Mouse (Mus musculus) layer of hippocampus, adult 18-20 months (tissue): ENCODE data around the gene Rad17. TPM values are rescaled to one million over a fixed set of nuclear protein-coding genes. Genes with fewer than 3 reads are reported as not detected.
A peak's percentile ranks its signal among the peaks of the same experiment; 100 is the strongest.

Source experiments
- DNase-seq, 2 experiments: peaks; one replicate each; pipeline ENCODE4 v3.0.0; 2022; ENCODE audit warnings: low spot score in 2 of 2
- total RNA-seq, 2 experiments: library from RNA; stranded (reverse); gene quantifications; 2 replicates each; pipeline ENCODE4 v1.2.3; 2021

The Rad17 gene
- total RNA-seq, 2 experiments from 2014 or later = 13.0 to 14.8 TPM

DNA sequence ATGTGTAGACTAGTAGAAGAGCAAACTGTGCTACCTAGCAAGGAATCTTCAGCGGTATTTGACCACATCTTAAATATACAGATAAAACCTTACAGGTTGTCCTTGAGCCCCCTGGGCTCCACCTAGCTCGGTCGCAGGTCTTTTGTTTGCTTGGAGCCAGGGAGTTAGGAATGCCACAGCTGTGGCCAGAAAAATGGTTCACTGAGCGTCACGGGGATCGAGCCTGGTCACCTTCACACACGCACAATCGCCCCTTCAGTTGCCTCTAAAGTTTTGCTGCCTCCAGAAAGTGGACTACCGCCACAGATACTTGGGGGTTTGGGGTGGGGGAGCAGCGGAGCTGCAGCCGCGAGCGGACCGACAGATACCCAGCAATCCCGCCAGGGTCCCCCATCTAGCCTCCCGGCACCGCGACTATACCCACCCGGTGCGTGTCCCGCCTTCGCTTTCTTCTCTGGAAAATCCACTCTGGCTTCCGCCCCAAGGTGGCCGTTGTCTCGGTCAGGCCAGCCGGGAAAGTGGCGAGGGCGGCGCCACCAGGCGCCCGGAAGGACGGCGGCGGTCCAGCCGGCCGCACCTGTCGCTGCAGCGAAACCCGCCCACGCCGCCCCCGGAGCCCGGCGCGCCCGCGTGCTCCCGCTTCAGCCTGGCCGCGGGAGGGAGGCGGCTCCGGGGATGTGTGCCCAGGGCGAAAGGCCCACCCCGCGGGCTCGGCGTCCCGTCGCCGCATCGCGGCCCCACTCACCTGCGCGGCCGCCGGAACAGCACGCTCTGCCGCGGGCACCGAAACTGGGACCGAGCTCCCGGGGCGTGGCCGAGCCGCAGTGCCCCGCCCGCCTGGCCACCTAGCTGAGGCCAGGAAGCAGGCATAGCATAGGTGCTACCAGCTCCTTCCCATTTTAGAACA, 34.4 kb downstream of the Rad17 start, which contains the start of gene Marveld2:
TSS of gene Marveld2 (minus strand) at position 791 of the 907 bp plus-strand sequence.
- DNase-seq = peak in 1 of 2 experiments; percentile 25

DNA sequence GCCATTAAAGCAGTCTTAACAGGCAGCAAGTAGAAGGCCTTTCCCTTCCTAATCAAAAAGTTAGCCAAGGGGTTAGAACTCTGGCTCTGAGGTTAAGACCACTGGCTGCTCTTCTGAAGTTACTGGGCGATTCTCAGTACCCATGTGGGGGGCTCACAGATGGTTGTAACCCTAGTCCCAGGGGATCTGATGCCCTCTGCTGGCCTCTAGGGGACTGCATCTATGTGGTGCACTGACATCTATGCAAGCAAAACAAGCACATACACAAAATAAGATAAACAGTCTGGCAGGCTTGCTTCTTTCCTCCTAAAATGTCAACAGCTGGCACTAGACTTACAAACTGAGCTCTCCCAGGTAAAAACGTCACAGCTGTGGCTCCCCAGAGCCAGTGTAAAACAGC, 37.9 kb downstream of the Rad17 start:
- no peak for DNase-seq

- DNase-seq = no peak
These were observed 38.6 kb downstream of the Rad17 start for GRCm38 (mm10) chr13:100612251-100612650.

- no peak for DNase-seq
These were observed 39.6 kb downstream of the Rad17 start for GRCm38 (mm10) chr13:100611266-100611665.

DNA sequence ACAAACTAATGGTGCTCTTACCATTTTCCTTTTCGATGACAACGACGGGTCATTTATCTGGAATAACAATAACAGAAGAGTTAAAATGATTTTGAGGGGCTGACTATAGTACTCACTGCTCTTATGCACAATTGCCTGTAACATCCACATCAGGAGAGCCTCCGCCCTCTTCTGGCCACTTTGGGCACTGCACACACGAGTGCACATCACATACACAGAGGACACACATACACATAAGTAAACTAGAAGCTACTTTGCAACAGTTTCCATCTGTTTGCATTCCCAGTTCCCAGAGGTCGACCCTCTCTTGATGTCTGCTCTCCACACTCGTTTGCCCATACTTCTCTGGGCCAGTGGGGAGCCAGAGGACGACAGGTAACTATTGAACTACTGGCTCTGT, 43.1 kb downstream of the Rad17 start:
- DNase-seq = no peak

- no peak for DNase-seq
These were observed 45.0 kb downstream of the Rad17 start for GRCm38 (mm10) chr13:100605845-100606244.

GRCm38 (mm10) chr13:100603738-100604095, 47.1 kb downstream of the Rad17 start:
- DNase-seq = no peak

DNA sequence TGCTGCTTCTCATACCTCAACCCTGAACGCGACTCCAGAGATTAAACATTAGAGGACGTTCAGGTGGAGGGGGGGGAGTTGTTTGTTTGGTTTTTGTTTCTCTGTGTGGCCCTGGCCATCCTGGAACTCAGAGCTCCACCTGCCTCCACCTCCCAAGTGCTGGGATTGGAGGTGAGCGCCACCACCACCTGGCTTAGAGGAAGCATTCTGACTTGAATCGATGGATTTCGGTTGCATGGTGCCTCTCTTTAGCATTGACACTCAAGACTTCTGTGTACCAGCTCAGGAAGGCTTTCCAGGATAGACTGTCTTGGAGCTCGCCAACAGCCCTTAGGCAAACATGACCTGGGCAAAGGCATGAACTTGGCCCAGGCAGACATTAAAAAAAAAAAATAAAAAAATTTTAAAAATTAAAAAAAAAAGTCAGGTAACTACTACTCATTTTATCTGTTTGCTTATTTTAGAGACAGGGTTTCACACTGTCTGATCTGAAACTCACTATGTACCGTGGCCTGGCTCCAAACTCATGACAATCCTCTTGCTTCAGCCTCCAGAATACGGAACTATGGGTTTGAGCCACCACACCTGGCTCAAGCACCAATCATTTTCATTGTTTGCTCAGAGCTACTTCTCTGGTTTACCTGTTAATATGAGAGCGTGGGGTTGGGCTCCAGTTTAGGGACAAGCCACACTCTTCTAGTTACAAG, 47.7 kb downstream of the Rad17 start:
- no peak for DNase-seq

DNA sequence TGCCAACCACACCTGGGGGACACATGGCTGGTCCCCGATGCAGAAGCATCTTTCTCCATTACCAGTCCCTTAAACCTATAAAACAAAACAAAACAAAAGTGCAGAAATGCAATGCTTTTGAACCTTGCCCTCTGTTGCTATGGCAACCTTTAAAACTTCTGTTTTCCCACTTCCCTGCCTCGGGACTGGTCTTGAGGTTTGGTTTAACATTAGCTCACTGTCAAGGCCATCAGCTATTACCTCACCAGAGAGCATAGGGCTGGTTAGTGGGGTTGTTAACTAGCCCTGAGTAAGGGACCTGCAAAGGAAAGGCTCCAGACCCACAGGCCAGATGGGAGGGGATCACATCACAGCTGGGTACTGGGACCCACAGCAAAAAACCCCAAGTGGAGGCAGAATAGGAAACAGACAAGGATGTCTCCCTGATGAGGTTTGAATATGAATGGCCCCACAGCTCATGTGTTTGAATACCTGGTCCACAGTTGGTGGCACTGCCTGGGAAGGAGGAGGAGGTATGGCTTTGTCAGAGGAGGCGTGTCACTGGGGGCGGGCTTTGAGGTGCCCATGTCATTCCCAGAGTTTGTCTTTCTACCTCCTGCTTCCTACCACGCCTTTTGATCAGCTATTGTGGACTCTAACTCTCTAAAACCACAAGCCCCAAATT, 48.5 kb downstream of the Rad17 start:
- DNase-seq = no peak

DNA sequence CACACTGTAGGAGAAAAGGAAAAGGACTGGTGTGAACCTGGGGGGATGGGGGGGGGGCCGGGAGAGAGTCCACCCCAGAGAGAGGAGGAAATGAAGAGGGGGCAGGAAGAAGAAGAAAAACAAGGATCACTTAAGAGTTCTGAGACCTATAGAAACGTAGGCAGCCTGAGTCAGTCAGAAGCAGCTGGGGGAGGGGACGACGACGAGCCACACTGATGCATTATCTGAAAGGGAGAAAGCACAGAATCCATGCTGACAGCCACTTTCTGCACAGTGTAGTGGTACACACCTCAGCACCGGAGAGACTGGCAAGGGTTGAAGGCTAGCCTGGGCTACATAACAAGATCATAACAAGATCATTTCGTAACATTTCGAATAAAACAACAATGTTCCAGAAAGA, 49.8 kb downstream of the Rad17 start:
- DNase-seq = no peak

DNA sequence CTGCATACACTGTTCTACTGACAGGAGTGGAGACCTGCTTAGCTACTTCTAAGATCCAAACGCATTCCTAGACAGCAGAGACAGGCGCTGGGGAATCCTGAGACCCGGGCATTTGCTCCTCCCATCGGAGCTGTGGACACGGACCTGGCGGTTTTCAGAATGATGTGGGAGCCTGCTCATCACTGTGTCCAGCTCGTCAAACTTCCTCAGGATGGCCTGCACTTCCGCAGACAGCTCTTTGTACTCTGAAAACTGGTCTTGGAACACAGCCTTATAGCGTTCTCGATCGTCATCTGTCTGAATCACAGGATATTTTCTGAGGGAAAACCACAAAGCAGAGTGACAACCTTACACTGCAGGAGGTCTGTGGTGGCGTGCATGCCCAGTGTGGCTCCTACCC, 50.5 kb downstream of the Rad17 start:
- DNase-seq = no peak

DNA sequence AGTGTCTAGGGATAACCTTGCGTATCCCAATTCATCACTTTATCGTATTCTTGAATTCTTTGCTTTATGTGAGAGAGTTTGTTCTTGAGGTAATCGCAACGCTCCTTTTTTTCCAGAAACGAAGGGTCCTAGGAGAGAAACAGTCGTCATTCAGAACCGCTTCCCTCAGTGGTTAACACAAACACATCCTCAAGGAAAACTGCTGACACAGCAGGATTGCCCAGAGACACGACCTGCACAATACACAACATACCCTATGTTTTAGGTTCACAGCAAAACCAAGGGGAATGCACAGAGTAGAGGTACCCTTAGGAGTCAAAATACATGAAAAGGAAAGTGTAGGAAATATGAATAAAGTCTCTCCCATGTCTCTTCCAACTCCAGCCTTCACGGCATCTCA, 53.6 kb downstream of the Rad17 start:
- no peak for DNase-seq

GRCm38 (mm10) chr13:100595552-100595885, 55.3 kb downstream of the Rad17 start:
- no peak for DNase-seq

- DNase-seq = no peak
These were observed 55.9 kb downstream of the Rad17 start for GRCm38 (mm10) chr13:100594838-100595551.

GRCm38 (mm10) chr13:100594041-100594792, 56.6 kb downstream of the Rad17 start:
- peak; percentile 22 to 61 for DNase-seq

GRCm38 (mm10) chr13:100588646-100589045, 62.2 kb downstream of the Rad17 start:
- DNase-seq = no peak

GRCm38 (mm10) chr13:100582144-100582543, 68.7 kb downstream of the Rad17 start:
- DNase-seq = no peak

GRCm38 (mm10) chr13:100581701-100582100, 69.2 kb downstream of the Rad17 start:
- no peak for DNase-seq

GRCm38 (mm10) chr13:100579951-100580350, 70.9 kb downstream of the Rad17 start:
- DNase-seq = no peak

- DNase-seq = no peak
These were observed 71.6 kb downstream of the Rad17 start for GRCm38 (mm10) chr13:100579220-100579619.

DNA sequence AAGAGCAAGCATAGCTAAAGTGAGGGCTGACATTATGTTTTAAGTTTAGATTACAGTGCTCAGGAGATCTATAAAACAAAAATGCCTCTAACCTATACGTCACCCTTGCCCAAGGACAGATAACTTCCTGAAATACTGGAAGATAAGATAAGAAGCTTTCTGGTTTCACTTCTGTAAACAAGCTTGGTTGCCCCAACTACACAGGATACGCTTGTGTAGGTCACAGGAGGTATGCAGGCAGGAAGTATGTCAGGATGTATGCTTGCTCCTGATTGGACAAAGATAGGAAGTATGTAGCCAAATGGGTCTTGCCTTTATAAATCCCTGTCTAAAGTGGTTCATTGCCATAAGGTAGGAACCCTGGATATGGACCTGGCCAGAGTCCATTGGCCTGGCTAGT, 74.9 kb downstream of the Rad17 start:
- no peak for DNase-seq
